Comparison of ENCODE assay signal across 11 mouse cellular contexts in the genomic region with DNA sequence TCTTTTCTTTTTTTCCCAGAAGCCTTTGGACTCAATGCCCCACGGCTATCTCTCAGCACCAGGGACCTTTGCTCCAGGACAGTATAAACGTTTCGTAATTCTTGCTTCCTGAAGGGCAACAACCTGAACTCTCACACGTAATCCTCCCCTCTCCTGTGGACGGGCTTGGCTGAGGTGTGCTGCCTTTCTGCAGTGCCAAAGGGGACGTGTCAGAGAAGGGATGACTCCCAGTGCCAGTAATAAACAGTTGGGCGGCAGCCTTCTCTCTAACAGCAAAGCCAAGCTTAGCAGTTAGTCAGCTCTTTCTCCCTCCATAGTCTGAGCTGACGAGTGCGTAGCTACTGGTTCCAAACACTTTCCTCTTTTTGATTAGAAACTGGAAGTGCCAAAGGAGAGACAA. TPM values are rescaled to one million over a fixed set of nuclear protein-coding genes. Genes with fewer than 3 reads are reported as not detected.
A peak's percentile ranks its signal among the peaks of the same experiment; 100 is the strongest.
DNase-seq lines count a peak whose midpoint lies in the region; TF ChIP-seq lines count a peak whose summit lies in the region.
"Had no signal": no experiment of that assay in that cellular context is flagged by ENCODE, and none has a peak within 500 bp of the region (broad histone marks: within the 10 kb centered on the region; RNA-seq: fewer than 3 reads in every experiment).

No protein-coding gene starts in this region.

- H3K4me1 ChIP-seq in spleen, adult 2 months (ENCODE audit: control insufficient read depth, insufficient read depth, insufficient read length) = peaks cover 2% of the 10 kb centered on the region; the same call in 1 of the 2 replicates
- H3K4me1 ChIP-seq in midbrain, embryonic 10.5 days = peaks cover 7% of the 10 kb centered on the region

- no peaks in the 10 kb centered on the region for H3K9me3 ChIP-seq in midbrain, embryonic 10.5 days (replicated peaks)

- H3K27me3 ChIP-seq in spleen, adult 2 months (ENCODE audit: control insufficient read depth, insufficient read depth, low read length) = no peaks in the 10 kb centered on the region
- no peaks in the 10 kb centered on the region for H3K27me3 ChIP-seq in midbrain, embryonic 10.5 days (ENCODE audit: low read depth, poor library complexity, severe bottlenecking)

- 56% methylated on average over 9 of the region's 9 CpGs for WGBS in spleen, adult 2 months
- WGBS in midbrain, embryonic 10.5 days = 82% methylated on average over 9 of the region's 9 CpGs

- no peak for TF ChIP-seq CTCF in spleen, adult 2 months (IDR thresholded peaks at IDR 0.05; ENCODE audit: extremely low read depth, insufficient read depth, insufficient read length, insufficient replicate concordance)

- TF ChIP-seq POLR2A in spleen, adult 2 months (IDR thresholded peaks at IDR 0.05; ENCODE audit: low read depth, low read length) = no peak

- H3K4me3 ChIP-seq in spleen, adult 2 months (ENCODE audit: extremely low read depth, insufficient read depth, insufficient read length) = no peak overlapping the region
- no peak overlapping the region for H3K4me3 ChIP-seq in midbrain, embryonic 10.5 days

- H3K27ac ChIP-seq in spleen, adult 2 months (ENCODE audit: insufficient read depth, low read length) = peak overlapping the region; percentile 35; the same call in 1 of the 2 replicates
- H3K27ac ChIP-seq in midbrain, embryonic 10.5 days (replicated peaks) = no peak overlapping the region

- DNase-seq in adrenal gland, postnatal 10 days = peak; percentile 60
- no peak for DNase-seq in adrenal gland, adult 18-20 months (ENCODE audit: low spot score in 2 of 2)
- DNase-seq in spleen, adult 2 months (ENCODE audit: low read depth in 1 of 2, low spot score in 2 of 2) = no peak
- no peak for DNase-seq in spleen, adult 12 weeks (ENCODE audit: low spot score)
- DNase-seq in kidney, postnatal 14 days = peak; percentile 40
- DNase-seq in yolk sac, embryonic 10.5 days (ENCODE audit: low spot score) = peak; percentile 62
- no peak for DNase-seq in retina, embryonic 14.5 days (ENCODE audit: low spot score)
- no peak for DNase-seq in midbrain, embryonic 10.5 days (ENCODE audit: low spot score)
- DNase-seq: forebrain, postnatal 0 days; thymus, postnatal 36 days had no signal

- no peaks in the 10 kb centered on the region for H3K36me3 ChIP-seq in spleen, adult 2 months (ENCODE audit: control insufficient read depth, insufficient read depth, low read length)
- H3K36me3 ChIP-seq in midbrain, embryonic 10.5 days = no peaks in the 10 kb centered on the region

RNA-seq across cellular contexts. Expression of gene Cd28, which starts 47.6 kb away (rescaled TPM):
- 1 to 10 TPM; 1.2 TPM for total RNA-seq in adrenal gland, postnatal 10 days (2021)
- total RNA-seq in adrenal gland, adult 18-20 months (2021) = under 1 TPM; 0.30 to 0.80 TPM
- polyA plus RNA-seq in spleen, adult 2 months (2012; rRNA removed) = 3.6 and 4.3 TPM in 2 replicates
- 0.06 and 0.20 TPM in 2 replicates for polyA plus RNA-seq in midbrain, embryonic 10.5 days (2016; fragmentation: Nextera tagmentation; extraction: Ambion mirVana)
- polyA plus RNA-seq: Patski had no signal

Comparison
In these comparisons a context has a peak if more than half of its experiments do, and no peak if none do; other contexts are left out.
1. DNase-seq: peak in adrenal gland, postnatal 10 days (single experiment), kidney, postnatal 14 days (single experiment) and yolk sac, embryonic 10.5 days (single experiment); none in adrenal gland, adult 18-20 months (0 of 2), spleen, adult 2 months (0 of 2), spleen, adult 12 weeks (single experiment), retina, embryonic 14.5 days (single experiment) and midbrain, embryonic 10.5 days (single experiment).